Mouse (Mus musculus) lung, embryonic 15.5 days (tissue): ENCODE results near the gene Shb. TPM values are rescaled to one million over a fixed set of nuclear protein-coding genes. Genes with fewer than 3 reads are reported as not detected.

ENCODE experiments used
- ATAC-seq: fragments of 200-750 bp; cut with Nextera tagmentation; 2 replicates; pipeline ENCODE4 v1.8.0; 2017; ENCODE audit warnings: moderate number of reproducible peaks, borderline replicate concordance; ENCODE audit not compliant: low FRiP score, low TSS enrichment; ENCODE audit errors: extremely low read depth
- H3K27ac ChIP-seq: fragments of 300-500 bp; sonication (generic); 2 replicates; pipeline ENCODE4 v1.5.1; 2015; ENCODE audit warnings: moderate library complexity, mild to moderate bottlenecking, inconsistent platforms
- H3K27me3 ChIP-seq: fragments of 300-500 bp; sonication (generic); 2 replicates; pipeline ENCODE4 v1.6.1; 2015; ENCODE audit warnings: inconsistent platforms
- H3K36me3 ChIP-seq: fragments of 300-500 bp; sonication (generic); 2 replicates; pipeline ENCODE4 v1.6.1; 2015; ENCODE audit warnings: inconsistent platforms
- H3K4me1 ChIP-seq: fragments of 300-500 bp; sonication (generic); 2 replicates; pipeline ENCODE4 v1.6.1; 2015; ENCODE audit warnings: inconsistent platforms
- H3K4me2 ChIP-seq: fragments of 300-500 bp; sonication (generic); 2 replicates; pipeline ENCODE4 v1.6.1; 2015; ENCODE audit warnings: inconsistent platforms, mild to moderate bottlenecking, moderate library complexity
- H3K4me3 ChIP-seq: fragments of 300-500 bp; sonication (generic); 2 replicates; pipeline ENCODE4 v1.5.1; 2015; ENCODE audit warnings: mild to moderate bottlenecking, inconsistent platforms
- H3K9ac ChIP-seq: fragments of 300-500 bp; sonication (generic); 2 replicates; pipeline ENCODE4 v1.6.1; 2015; ENCODE audit warnings: inconsistent platforms
- H3K9me3 ChIP-seq: fragments of 300-500 bp; sonication (generic); 2 replicates; pipeline ENCODE4 v1.6.1; 2016; ENCODE audit warnings: inconsistent platforms
- WGBS: fragments of 180-500 bp; shearing (Covaris S2); methylation state at CpG from one replicate; pipeline ENCODE4 v1.1.7; 2015; 5-methylcytosine and 5-hydroxymethylcytosine counted together
- polyA plus RNA-seq: library from polyadenylated mRNA; unstranded; fragments of >200 nt; fragmentation: Nextera tagmentation; extraction: Ambion mirVana; gene quantifications from 2 replicates; pipeline ENCODE4 v1.2.1, GENCODE M21; 2015

Shb gene
- polyA plus RNA-seq, 1 experiment from 2014 or later: 13.5 TPM

DNA sequence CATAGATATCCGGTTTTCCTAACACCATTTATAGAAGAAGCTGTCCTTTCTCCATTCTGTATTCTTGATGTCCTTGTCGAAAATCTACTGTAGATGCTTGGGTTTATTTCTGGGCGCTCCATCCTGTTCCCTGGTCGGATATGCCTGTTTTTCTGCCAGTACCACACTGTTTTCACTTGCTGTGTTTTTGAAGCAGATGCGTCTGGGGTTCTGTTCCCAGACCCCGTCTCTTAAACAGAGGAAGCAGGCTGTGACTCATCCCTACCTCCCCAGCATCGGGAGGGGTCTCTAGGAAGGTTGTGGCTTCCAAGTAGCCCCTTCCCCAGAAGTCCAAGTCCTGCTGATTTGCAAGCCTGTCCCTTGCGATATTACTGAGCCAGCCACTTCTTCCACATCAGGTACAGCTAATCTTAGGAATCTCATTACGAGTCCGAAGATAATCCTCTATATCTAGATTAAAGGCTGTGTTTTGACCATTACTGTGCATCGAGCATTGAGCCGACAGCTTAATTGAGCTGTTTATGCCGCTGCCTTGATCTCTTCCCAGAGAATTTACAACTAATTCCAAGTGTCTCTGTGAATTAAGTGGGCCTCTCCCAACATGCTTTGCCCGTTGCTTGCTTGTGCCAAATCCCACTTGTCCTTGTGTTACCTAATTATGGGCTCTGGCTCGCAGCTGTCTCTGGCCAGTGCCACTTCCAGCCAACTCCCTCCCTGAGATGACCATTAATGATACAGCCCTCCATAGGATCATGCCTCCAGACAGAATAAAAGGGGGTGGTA, 8.1 kb upstream of the Shb start:
- Histone ChIP-seq H3K27ac (no peak overlapping the region), H3K27me3 (no peaks in the 10 kb centered on the region), H3K9ac (no peak overlapping the region), H3K9me3 (no peaks in the 10 kb centered on the region), H3K4me2 (no peak overlapping the region), H3K4me3 (no peak overlapping the region), H3K36me3 (no peaks in the 10 kb centered on the region), H3K4me1 (no peaks in the 10 kb centered on the region)
- no peak for ATAC-seq
- WGBS: 69% methylated on average over 15 of the region's 15 CpGs

GRCm38 (mm10) chr4:45539187-45539586, 6.9 kb upstream of the Shb start:
- Histone ChIP-seq H3K4me3 (no peak overlapping the region), H3K9me3 (no peaks in the 10 kb centered on the region), H3K36me3 (no peaks in the 10 kb centered on the region), H3K4me1 (no peaks in the 10 kb centered on the region), H3K27me3 (no peaks in the 10 kb centered on the region), H3K9ac (no peak overlapping the region), H3K4me2 (no peak overlapping the region), H3K27ac (no peak overlapping the region)
- no peak for ATAC-seq

DNA sequence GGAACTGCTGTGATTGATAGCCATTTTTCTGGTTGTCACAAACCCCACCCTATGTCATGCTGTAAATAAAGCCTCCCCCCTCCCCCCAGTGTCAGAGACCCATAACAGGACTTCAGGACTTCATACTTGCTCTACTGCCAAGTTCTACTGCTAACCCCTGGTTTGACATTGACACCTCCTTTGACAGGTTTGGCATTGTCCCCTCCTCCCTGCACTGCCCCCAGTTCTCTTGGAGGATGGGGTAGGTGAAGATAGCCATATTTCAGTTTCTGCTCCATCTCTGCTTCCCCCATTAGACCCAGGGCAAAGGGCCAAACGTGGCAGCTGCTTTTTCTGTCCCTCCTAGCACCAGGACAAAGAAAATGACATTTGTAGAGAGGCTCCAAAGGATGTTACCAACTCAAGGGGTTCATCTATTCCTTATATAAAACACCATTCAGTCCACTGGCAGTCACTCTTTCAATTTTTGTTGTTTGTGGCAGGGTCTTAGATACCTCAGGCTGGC, 1.2 kb upstream of the Shb start:
- no peak for ATAC-seq
- Histone ChIP-seq H3K4me3 (no peak overlapping the region), H3K9ac (no peak overlapping the region), H3K4me1 (peaks cover 19% of the 10 kb centered on the region), H3K9me3 (no peaks in the 10 kb centered on the region), H3K27me3 (no peaks in the 10 kb centered on the region), H3K27ac (no peak overlapping the region), H3K4me2 (no peak overlapping the region), H3K36me3 (no peaks in the 10 kb centered on the region)
- WGBS: 38% methylated on average over 1 of the region's 1 CpGs

- peak overlapping the region; percentile 98 for H3K4me2 ChIP-seq
- H3K4me1 ChIP-seq: peaks cover 33% of the 10 kb centered on the region
- peak overlapping the region; percentile 87 for H3K9ac ChIP-seq
- ATAC-seq: peak; percentile 90
- H3K4me3 ChIP-seq: peak overlapping the region; percentile 82
- peak overlapping the region; percentile 99 for H3K27ac ChIP-seq
- under 1% methylated on average over 65 of the region's 68 CpGs for WGBS
- H3K36me3 ChIP-seq: no peaks in the 10 kb centered on the region
- no peaks in the 10 kb centered on the region for H3K9me3 ChIP-seq
- no peaks in the 10 kb centered on the region for H3K27me3 ChIP-seq
Measured at GRCm38 (mm10) chr4:45530662-45531542, 1.4 kb downstream of the Shb start.

DNA sequence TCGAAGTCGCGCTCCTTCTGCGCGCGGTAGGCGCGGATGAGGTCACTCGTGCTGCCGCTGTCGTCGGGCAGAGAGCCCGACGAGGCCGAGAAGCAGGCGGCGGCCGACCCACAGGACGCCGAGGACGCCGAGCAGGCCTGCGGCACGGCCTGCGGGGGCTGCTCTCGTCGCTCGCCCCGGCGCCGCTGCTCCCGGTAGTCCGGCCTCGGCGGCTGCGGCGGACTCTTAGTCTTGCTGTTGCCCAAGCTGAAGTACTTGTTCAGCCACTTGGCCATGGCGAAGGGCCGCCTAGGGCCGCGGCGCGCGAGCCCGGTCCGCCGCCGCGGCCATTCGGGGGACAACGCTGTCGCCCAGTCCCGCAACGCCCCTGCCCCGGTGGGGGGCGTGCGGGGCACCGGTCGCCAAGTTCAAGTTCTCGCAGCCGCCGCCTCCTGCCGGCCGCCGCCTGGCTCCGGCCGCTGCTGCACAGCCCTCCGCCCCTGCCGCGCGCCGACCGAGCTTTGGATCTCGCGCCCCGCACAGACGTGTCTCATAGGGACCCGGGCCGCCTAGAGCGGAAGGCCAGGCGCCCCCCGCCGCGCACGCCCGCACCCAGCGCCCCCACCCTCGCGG, 2.2 kb downstream of the Shb start:
- WGBS: under 1% methylated on average over 84 of the region's 89 CpGs

GRCm38 (mm10) chr4:45529201-45529985, 2.9 kb downstream of the Shb start:
- peak overlapping the region; percentile 82 for H3K4me3 ChIP-seq
- H3K4me1 ChIP-seq: peaks cover 33% of the 10 kb centered on the region
- H3K4me2 ChIP-seq: peak overlapping the region; percentile 98
- no peaks in the 10 kb centered on the region for H3K9me3 ChIP-seq
- peak overlapping the region; percentile 99 for H3K27ac ChIP-seq
- H3K36me3 ChIP-seq: peaks cover 2% of the 10 kb centered on the region; the same call in 1 of the 2 replicates
- no peaks in the 10 kb centered on the region for H3K27me3 ChIP-seq
- H3K9ac ChIP-seq: peak overlapping the region; percentile 87
- 0 out of 2 replicates have a peak, but pooled peaks have one; percentile 1 for ATAC-seq
- under 1% methylated on average over 70 of the region's 71 CpGs for WGBS

More for the DNA sequence above, 2.2 kb downstream of the Shb start:
- Histone ChIP-seq H3K36me3 (no peaks in the 10 kb centered on the region), H3K27ac (peak overlapping the region; percentile 99), H3K4me2 (peak overlapping the region; percentile 98), H3K9me3 (no peaks in the 10 kb centered on the region), H3K4me1 (peaks cover 33% of the 10 kb centered on the region), H3K27me3 (no peaks in the 10 kb centered on the region), H3K9ac (peak overlapping the region; percentile 87), H3K4me3 (peak overlapping the region; percentile 82)
- ATAC-seq: peak; percentile 64

DNA sequence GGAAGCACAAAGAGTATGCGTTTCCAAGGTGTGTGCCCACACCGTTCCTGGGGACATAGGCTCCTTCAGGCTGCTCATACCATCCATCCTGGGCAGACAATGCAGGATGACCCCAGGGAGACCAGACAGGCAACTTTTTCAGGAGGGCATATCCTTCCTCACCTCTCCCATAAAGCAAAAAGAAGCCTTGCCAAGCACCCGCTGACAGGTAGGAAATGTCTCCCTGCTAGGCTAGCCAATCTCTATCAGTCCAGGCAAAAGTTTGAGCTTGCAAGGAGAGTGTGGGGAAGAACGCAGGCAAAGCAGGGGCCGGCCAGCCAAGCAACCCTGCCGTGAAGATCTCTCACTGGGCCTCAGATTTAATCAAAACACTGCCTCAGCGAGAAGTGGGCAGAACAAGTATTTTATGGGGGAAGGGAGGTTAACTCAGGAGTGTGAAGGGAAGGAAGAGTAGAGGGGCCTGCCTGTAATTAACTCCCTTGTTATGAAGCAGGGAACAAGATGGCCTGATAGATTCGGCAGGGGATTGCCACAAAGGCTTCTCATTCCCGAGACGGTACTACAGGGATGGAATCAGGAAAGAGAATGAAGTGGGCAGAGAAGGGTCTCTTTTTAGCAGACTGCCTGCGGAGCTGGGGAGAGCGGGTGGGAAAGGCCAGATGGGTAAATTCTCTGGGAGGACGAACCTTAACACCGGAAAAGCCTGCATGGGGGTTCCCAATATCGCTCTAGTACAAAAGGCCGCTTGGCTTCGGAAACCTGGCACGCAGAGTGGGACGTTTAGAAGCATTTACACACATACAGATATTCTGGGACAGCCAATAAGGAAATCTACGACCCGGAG, 3.7 kb downstream of the Shb start:
- peak overlapping the region; percentile 82 for H3K4me3 ChIP-seq
- H3K9me3 ChIP-seq: no peaks in the 10 kb centered on the region
- H3K27ac ChIP-seq: peak overlapping the region; percentile 99
- peak overlapping the region; percentile 87 for H3K9ac ChIP-seq
- peaks cover 33% of the 10 kb centered on the region for H3K4me1 ChIP-seq
- H3K27me3 ChIP-seq: no peaks in the 10 kb centered on the region
- WGBS: 4% methylated on average over 21 of the region's 21 CpGs
- H3K36me3 ChIP-seq: peaks cover 6% of the 10 kb centered on the region; the same call in 1 of the 2 replicates
- no peak for ATAC-seq
- peak overlapping the region; percentile 98 for H3K4me2 ChIP-seq

- 83% methylated on average over 2 of the region's 2 CpGs for WGBS
- Histone ChIP-seq H3K4me2 (peak overlapping the region; percentile 98), H3K36me3 (peaks cover 6% of the 10 kb centered on the region; the same call in 1 of the 2 replicates), H3K9ac (peak overlapping the region; percentile 87), H3K27me3 (no peaks in the 10 kb centered on the region), H3K4me3 (peak overlapping the region; percentile 82), H3K4me1 (peaks cover 33% of the 10 kb centered on the region), H3K27ac (0 out of 2 replicates have a peak overlapping the region, but pooled peaks have one; percentile 99), H3K9me3 (no peaks in the 10 kb centered on the region)
- no peak for ATAC-seq
Measured at GRCm38 (mm10) chr4:45527562-45528354, 4.5 kb downstream of the Shb start.

DNA sequence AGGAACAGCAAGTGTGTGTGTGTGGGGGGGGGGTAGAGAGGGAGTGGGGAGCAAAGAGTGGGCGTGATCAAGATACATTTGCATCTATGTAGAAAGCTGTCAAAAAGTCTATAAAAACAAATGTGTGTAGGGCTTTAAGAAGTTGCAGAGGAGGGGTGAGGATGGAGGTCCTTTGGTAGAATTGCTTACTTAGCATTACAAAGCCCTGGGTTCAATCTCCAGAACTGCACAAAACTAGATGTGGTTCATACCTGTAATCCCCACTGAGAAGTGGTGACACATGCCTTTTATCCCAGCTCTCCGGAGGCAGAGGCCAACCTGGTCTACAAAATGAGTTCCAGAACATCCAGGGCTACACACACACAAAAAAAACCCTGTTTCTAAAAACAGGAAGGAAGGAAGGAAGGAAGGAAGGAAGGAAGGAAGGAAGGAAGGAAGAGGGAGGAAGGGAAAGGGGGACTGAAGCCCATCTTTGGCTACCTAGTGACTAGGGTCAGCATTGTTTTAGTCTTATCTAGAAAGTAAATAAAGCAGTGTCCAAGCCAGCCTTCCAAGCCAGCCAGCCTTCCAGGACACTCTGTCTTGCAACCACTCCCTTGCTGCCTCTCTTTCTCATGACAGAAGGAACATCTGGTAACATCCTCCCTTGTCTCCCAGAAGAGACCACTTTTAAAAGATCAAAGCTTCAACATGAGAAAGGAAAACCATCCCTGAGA, 5.3 kb downstream of the Shb start:
- H3K27ac ChIP-seq: no peak overlapping the region
- H3K4me2 ChIP-seq: peak overlapping the region; percentile 98
- H3K9ac ChIP-seq: no peak overlapping the region
- no peak for ATAC-seq
- H3K4me1 ChIP-seq: peaks cover 33% of the 10 kb centered on the region
- 82% methylated on average over 2 of the region's 2 CpGs for WGBS
- peak overlapping the region; percentile 82 for H3K4me3 ChIP-seq
- peaks cover 6% of the 10 kb centered on the region; the same call in 1 of the 2 replicates for H3K36me3 ChIP-seq
- H3K27me3 ChIP-seq: no peaks in the 10 kb centered on the region
- H3K9me3 ChIP-seq: no peaks in the 10 kb centered on the region
